Comparison of ENCODE assay signal across 18 mouse cellular contexts in the genomic region with DNA sequence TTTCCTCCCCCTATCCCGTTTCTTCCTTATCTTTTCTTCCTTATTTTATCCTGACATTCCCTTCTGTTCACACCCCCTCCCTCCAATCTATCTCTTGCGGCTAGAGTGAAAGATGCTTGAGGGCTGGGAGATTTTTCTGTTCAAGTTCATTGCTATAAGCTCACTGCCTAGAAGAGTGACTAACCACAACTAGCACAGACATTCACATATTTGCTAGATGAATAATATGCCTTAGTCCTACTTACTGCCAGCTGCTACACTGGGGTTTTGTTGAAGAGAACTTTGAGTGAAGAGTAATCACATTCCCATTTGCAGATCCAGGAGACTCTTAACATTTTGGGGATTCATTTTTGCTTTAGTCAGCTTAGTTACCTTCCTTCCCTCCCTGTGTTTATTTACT.
"Had no signal": no experiment of that assay in that cellular context is flagged by ENCODE, and none has a peak within 500 bp of the region (broad histone marks: within the 10 kb centered on the region; RNA-seq: fewer than 3 reads in every experiment).

No protein-coding gene starts in this region.

- H3K36me3 ChIP-seq: kidney, embryonic 15.5 days; limb, embryonic 10.5 days; limb, embryonic 13.5 days; liver, embryonic 13.5 days; midbrain, embryonic 10.5 days; midbrain, embryonic 13.5 days had no signal

- DNase-seq: kidney, adult 2 months; kidney, postnatal 10 days; kidney, postnatal 36 days; liver; liver, embryonic 13.5 days; lung, adult 2 months; right cerebral cortex, adult 18-20 months; right cerebral cortex, postnatal 14 days; right cerebral cortex, postnatal 4 days; thymus, postnatal 25 days had no signal

- H3K4me3 ChIP-seq: kidney, embryonic 15.5 days; limb, embryonic 10.5 days; limb, embryonic 13.5 days; liver, embryonic 13.5 days; megakaryocyte, embryonic 14.5 days; midbrain, embryonic 10.5 days; midbrain, embryonic 13.5 days had no signal

- H3K27me3 ChIP-seq: midbrain, embryonic 13.5 days had no signal

- ATAC-seq: lung, postnatal 0 days; midbrain, embryonic 13.5 days; midbrain, embryonic 16.5 days had no signal
